Mouse (Mus musculus) kidney, postnatal 25 days (tissue): ENCODE measurements around the gene Nr6a1.

Experiments
- DNase-seq, 2 experiments: peaks; one replicate each; pipeline ENCODE4 v3.0.0; 2021; ENCODE audit warnings: mixed read lengths in 2 of 2

Gene Nr6a1

DNA sequence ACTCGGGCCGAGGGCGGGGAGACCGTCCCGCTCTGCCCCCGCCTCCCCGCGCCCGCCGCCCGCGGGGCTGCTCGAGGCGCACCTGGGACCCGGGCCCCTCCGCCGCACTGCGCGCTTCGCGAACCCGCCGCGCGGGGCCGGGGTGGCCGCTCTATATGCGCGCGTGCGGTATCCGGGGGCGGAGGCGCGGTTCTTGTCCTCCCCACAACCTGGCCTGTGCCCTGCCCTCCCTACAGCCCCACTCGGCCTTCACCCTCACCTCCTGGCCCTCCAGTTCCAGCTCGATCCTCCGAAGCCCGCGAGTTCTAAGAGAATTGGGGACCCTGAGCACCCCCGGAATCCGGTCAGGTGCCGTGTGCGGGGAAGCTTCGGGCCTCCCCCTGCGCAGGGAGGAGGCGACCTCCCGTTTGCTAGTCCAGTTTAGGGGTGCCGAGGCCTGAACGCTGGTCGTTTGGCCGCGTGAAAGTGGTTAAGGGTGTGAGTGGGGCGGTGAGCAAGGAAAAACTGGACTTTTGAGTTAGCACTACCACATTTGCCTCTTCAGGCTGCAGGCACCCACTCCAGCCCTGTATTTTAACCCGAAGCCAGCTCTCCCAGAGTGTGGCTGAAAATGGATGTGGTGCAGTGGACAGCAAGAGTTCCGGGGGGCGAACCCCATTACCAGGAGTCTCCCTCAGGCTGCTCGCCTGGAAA is 215.3 kb downstream of the Nr6a1 start:
- no peak for DNase-seq

DNA sequence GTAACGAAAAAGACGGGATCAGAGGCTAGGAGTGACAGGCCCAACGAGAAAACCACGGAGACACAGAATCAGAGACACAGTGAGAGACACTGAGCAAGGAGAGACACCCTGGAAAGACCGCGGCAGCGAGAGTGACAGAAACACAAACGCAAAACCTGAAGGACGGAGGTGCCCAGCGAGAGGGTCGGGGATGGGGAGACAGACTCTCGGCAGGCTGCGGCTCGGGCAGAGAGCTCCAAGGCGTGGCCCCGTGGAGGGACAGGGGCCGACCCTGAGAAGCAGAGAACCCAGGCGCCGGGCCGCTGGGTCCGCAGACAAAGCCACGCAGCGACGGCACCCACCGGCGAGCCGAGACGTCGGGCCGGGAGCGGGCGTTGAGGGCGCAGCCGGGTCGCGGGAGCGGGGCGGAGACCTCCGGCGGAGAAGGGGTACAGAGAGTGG is 216.0 kb downstream of the Nr6a1 start:
- DNase-seq, result peak in 1 of 2 experiments; percentile 21

DNA sequence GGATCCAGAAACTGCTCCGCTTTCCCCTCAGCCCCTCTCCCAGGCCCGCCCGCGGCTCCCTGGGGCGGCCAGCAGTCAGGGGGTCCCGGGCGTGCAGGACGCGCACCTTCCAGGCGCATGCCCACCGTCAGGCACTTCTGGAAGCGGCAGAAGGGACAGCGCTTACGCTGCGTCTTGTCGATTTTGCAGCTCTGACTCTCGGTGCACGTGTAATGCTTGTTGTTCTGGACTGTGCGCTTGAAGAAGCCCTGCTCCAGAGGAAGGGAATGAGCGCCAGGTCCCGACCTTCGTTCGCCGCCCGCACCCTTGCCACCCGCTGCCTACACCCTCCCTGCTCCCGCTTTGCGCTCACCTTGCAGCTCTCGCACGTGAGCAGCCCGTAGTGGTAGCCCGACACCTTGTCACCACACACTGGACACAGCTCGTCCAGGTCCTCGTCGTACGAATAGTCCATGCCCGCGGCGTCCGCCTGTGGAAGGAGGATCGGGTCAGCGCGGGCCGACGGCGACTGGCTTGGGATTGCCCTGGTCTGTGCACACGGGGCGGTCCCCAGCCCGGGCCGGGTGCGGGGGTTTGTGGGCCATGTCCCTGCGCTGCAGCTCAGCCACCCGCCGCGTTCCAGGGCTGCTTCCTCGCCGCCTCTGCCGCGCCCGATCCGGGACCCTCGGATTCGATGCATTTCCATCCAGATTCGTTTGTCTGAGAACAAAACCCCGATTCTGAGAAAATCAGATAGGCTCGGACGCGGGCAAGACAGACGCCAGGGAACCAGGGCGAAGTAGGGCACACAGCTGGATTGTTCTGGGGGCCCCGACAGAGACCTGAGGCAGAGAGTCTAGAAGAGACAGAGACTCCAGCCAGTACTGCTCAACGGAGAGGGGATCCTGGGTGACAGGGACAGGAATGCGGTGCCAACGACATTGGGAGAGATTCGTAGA is 216.9 kb downstream of the Nr6a1 start:
- peak; percentile 20 to 64 for DNase-seq

DNA sequence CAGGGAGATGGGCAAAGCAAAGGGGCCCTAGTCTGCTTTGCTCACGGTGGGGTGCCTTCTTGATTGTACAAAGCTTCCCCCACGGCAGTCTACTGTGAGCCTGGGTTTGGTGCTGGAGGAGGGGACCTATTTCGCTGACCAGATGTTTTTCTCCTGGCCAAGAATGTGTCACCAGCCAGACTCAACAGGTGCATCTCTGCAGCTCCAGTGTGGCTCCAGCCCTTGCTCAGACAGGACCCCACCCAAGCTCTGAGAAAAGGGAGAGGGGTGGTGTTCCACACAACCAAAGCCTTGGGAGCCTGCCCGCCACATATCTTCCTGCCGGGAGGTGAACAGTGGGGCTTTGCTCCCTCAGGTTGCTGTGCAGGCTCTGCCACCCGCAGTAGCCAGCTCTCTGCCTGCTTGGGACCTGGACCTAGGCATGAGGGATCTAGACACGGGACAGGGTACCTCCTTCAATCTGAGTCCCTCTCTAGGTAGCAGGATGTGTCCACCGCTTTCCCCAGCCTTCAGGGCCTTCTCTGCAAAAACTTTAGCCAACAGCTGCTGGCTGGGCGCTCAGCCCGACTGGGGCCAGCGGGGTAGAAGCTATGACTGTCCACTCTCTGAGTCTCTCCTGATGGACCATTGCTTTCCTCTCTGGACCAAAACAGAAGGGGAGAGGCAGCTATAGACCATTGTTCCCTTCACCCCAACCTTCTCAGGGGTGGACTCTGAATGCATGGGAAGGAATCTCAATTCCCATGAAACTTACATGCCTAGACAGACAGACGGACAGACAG is 218.4 kb downstream of the Nr6a1 start:
- no peak for DNase-seq

DNA sequence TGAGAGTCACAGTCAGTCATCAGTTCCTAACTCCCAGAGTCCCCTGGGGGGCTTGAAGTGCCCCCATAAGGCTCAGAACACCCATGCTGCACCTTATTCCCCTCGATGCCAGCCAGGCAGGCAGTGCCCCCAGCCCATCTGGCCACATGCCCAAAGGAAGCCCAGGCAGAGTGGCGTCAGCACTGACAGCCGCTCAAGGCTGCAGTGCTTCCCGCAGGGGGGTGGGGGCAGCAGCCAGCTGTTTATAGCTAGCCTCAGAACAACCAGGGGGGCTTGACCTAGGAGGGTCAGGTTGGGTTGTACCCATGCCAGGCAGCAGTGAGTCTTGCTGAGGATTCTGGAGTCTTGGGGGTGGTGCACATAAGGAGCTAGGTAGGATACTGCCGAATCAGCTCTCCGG is 220.8 kb downstream of the Nr6a1 start:
- DNase-seq, result no peak

DNA sequence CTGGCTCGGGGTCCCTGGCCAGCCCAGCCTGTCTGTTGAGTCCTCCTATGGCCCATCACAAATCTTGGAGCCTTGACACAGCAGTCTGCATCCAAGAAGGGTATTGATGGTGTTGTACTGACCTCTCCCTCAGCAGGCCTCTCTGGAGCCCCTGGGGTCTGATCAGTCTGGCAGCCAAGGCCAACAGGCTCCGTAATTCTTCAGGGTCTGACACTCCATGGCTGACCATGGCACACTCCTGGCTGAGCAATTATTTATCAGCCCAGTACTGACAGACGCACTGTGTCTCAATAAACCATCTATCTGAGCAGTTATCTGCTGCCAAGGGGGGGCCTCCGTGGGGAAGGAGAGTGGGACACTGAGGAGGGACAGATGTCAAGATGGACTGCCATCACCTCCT is 222.5 kb downstream of the Nr6a1 start:
- no peak for DNase-seq

DNA sequence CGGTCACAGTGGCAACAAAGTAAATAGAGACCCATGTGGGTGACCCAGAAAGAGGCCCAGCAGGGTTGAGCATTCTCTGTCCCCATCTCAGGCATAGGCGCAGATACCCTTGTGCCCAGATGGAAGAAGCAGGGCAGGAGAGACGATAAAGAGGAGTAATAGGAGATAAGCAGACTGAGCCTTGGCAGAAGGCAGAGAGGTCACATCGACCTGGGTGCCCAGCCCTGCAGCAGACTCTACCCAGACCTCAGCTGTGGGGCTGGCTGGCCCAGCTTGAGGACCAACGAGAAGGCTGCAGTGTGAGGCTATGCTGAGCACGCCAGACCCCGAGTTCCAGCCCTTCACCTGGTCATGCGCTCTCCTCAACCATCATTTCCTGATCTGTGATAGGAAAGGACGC is 223.2 kb downstream of the Nr6a1 start:
- no peak for DNase-seq

DNA sequence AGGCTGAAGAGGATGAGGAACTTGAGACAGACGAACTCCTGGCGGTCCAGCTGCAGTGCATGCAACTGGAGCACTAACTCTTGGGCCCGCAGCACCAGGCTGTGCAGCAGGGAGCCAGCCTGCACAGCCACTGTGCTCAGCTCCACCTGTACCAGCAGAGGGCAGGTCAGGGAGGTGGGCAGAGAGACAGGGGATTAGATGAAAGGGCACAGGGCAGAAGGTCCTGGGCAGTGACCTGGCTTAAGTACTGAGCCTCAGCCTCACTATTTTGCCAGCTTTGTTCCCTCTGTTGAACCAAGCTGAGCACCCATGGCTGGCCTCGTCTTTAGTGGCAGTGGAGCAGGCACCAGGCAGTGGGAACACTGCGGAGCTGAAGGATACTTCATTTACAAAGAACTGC is 227.3 kb downstream of the Nr6a1 start:
- DNase-seq, result no peak

DNA sequence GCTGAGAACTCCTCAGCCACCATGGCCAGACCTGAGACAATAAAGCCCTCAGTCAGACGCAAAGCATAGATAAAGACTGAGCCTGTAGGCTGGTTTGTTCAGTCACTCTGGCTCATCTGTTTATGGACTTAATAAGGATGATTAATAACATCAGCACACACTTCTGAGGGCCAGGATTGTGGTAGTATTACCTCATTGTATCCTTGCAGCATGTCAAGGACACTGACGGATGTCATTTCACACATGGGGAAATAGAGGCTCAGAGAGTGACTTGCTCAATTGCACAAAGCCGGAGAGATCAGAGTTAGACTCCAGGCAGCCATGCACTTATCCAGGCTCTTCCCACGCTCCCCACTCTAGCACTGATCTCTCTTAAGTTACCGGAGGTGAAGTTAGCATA is 228.9 kb downstream of the Nr6a1 start:
- no peak for DNase-seq

DNA sequence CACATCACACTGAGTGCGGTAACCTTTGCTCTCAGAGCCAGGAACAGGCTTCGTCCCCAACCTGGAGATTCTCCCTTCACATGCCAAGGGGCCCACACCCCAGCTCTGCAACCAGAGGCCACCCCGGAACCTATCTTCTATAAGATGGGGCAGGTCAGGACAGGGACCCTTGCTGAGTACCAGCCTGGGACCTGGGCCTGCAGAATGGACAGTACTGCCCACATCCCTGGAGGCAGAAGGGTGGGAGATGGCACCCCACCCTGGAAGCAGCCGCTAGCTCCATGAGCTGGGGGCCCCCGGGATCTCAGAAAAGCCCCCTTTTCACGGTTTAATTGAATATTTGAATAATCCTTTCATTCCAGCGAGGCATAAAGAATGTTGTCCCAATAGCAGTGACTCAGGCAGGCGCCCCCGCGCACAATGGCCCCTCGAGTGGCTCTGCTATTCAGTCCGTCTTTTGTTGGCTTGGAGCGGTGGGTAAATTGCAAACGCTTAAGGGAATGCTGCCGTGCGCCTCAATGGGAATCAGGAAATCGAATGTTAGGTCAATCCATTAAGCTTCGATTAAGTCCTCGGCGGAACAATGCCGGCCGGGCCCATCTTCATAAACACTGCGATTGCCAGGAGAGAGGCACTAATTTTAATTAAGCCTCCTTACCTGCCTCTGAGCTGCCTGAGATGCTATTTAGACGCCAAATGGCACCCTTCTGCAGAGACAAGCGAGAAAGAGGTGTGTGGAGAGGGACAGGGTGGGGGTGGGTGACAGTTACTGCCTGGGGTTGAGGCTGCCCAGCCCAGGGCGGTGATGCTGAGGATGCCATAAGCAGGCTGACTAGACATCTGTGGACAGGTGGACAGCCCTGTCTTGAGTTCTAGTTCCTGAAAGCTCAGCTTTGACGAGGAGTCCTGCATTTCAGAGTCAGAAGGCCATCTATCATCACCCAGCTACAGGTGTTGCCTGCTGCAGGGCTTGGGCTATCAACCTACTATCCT is 230.1 kb downstream of the Nr6a1 start:
- no peak for DNase-seq

DNA sequence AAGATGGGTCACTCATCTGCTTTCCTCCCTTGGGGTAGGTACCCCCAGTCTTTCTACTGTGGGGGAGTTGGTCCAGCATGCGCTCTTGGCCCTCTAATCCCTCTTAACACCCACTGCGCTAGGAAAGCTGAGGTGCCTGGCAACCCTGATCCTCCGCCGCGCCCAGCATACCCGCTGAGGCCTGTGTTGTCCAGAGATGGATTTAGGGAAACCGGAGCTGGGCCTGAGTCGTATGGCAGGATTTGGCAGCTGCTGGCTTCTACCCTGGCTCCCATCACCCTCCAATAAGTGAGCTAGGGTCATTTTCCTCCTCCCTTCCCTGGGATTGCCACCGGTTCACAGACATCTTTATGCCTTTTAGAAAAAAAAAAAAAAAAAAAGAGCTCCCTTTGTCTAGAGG is 231.7 kb downstream of the Nr6a1 start:
- DNase-seq, result no peak

DNA sequence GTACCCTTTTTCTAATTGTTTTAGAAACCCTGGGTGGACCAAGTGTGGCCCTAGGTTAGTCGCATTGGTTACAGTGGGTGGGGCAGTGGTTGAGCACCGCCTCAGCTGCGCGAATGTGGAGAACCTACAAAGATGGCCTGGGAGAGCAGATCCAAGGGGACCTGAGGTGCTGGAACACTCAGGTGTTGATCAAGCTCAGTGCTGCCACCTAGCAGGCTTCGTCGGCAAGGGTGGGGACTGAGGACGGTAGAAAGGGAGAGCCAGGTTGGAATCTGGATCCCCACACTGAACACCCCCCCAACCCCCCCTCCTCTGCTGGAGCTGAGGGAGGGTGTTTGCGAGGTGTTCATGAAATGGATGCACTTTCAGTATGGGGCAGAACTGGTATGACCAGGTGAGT is 235.9 kb downstream of the Nr6a1 start:
- peak; percentile 73 to 80 for DNase-seq

DNA sequence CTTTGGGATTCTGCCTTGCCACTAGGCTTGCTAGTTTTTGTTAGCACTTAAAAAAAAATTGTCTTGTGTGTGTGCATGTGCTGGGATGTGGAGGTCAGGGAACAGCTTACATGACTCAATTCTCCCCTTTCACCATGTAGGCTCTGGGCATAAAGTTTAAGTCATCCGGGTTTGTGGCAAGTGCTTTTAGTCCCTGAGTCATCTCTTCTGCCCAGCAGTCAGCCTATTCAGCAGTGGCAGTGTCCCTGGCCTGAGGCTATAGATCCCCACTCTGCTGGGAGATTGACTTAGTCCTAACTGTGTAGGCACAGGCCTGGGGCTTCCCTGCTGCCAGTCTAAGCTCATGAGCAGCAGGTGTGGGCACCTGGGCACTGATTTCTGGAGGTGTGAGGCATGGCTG is 237.6 kb downstream of the Nr6a1 start:
- DNase-seq, result no peak

DNA sequence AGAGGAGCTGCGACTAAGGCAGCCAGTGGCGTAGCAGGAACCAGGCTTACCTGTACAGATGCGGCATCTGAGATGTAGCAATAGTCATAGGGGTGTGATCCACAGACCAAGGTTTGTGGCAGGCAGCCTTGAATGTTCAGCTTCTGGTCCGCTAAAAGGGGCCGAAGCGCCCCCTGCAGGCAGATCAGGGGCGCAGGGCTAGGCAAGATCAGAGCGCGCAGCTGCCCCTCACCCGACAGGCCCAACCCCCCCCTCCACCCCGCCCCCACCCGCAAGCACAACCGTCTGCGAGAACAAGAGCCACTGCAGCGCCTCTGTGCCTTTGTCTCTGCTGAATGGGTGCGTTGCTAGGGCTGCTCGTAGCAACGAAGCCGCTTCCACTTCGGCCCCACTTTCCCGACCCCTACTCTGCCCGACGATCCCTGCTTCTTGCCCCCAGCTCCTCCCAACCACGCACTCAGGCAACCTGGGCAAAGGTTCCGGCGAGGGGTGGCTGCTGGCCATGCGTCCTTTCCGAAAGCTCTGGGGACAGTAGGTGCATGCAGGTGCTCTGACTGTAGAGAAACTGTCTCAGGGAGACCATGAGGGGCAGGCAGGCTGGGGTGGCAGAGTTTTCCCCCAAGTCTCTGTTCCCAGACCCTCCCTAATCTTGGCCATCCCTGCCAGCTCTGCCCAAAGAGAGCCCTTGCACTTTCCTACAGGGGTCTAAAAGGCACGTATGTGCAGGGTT is 238.5 kb downstream of the Nr6a1 start:
- peak in 1 of 2 experiments; percentile 13 for DNase-seq

DNA sequence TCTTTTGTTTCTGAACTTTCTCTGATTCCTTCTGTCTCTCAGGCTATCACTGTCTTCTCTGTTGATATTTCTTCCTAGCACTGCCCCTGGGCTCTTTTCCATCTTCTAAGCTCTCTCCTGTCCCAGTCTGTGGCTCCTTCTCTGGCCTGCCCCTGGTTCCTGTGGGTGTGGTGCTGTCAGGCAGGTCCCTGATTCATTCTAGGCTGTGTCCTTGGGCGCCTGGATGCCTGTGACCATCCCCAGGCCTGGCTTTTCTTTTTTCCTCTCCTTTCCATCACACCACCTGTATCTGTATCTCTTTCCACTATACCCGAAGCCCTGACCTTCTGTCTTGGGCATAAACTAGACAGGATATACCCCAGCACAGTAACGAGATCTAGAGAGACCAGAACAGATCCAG is 241.7 kb downstream of the Nr6a1 start:
- no peak for DNase-seq

DNA sequence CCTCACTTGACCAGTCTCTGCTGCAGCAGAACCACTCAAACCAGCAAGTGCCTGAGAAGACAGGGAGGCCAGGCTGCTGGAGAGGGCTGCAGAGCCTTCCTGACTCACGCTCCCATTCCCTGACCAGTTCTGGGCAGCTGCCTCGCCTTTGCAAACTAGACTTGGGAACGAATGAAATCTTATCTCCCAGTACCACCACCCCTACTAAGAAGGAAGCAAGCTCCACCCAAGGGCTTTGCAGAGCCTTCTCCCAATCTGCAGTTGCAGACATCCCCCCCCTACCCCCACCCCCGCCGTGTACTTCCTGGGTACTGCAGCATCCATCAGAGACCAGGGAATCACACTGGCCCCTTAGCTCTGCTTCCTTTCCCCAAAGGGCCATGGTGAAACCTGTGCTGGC is 244.4 kb downstream of the Nr6a1 start:
- no peak for DNase-seq

DNA sequence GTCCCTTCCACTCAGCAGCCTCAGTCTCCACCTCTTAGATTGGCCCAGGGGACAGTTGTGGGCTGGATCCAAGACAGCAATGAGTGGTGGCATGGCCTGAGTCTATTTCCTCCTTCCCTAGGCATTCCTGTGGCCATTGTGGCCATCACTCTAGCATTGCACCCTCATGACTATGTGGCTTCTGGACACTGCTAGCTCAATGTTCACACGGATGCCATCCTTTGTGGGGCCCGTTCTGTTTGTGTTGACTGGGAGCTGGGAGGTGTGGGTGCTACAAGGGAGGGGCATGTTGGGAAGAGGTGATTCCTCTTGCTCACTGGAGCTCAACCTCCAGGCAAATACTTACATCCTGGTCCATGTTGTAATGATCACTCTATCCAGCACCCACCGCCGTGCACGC is 245.3 kb downstream of the Nr6a1 start:
- no peak for DNase-seq

DNA sequence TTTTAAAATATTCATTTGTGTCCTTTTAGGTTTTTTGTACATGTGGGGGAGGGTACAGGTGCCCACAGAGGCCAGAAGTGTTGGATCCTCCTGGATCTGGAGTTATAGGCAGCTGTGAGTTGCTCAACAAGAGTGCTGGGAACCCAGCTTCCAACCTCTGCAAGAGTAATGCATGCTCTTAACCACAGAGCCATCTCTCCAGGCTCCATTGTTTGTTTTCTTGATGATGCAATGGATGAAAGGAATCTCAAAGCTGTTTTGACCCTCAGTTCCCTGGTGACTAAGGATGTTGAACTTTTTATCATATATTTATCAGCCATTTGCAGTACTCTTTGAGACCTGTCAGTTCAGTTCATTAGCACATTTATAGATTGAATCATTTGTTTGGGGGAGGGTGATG is 248.5 kb downstream of the Nr6a1 start:
- DNase-seq, result no peak

DNA sequence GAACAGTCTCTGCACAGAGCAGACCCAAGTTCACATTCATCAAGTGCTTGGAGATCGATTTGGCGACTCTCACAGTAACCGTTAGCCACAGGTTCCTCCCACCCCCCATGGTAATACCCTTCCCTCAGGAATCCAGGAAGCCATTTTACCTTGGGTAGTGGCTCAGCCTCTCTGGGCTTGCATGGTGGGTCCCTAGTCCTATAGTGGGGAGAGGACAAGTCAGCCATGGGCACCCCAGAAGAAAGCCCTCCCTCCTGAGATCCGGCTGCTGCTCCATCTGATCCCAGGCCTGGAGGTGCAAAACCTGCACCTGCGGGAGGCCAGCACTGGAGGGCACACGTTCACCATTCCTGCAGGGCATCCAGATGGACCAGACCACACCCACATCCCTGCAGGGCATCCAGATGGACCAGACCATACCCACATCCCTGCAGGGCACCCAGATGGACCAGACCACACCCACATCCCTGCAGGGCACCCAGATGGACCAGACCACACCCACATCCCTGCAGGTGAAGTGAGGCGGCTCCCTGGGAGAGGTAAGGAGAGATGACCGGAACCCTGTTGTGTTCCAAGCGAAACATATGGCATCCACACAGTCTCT is 252.0 kb downstream of the Nr6a1 start:
- DNase-seq, result peak; percentile 7 to 37
